Mouse (Mus musculus) kidney, adult 11 months (tissue): ENCODE measurements around the gene Gm28036.

Experiments
- DNase-seq: peaks from one replicate; pipeline ENCODE4 v3.0.0; 2022

The Gm28036 gene

GRCm38 (mm10) chr2:156080391-156080790 is 46.5 kb downstream of the Gm28036 start:
- DNase-seq: no peak

- DNase-seq: no peak
These were observed 47.2 kb downstream of the Gm28036 start for GRCm38 (mm10) chr2:156079674-156080073.

- DNase-seq: no peak
These were observed 47.7 kb downstream of the Gm28036 start for GRCm38 (mm10) chr2:156079183-156079560.

- DNase-seq: no peak
These were observed 48.3 kb downstream of the Gm28036 start for GRCm38 (mm10) chr2:156078421-156079182.

- DNase-seq: no peak
These were observed 49.4 kb downstream of the Gm28036 start for GRCm38 (mm10) chr2:156077461-156077860.

GRCm38 (mm10) chr2:156073725-156074124 is 53.2 kb downstream of the Gm28036 start:
- no peak for DNase-seq

- DNase-seq: no peak
These were observed 55.7 kb downstream of the Gm28036 start for GRCm38 (mm10) chr2:156071236-156071635.

- DNase-seq: peak; percentile 26
These were observed 59.0 kb downstream of the Gm28036 start for GRCm38 (mm10) chr2:156067916-156068315.

- peak; percentile 23 for DNase-seq
These were observed 60.8 kb downstream of the Gm28036 start for GRCm38 (mm10) chr2:156066126-156066525.

- DNase-seq: peak; percentile 70
These were observed 61.5 kb downstream of the Gm28036 start, which contains the start of gene Spag4 for GRCm38 (mm10) chr2:156065099-156066041. TSS of gene Spag4 (plus strand) at chr2:156065175.

- no peak for DNase-seq
These were observed 74.1 kb downstream of the Gm28036 start, which contains the start of gene Fer1l4 for GRCm38 (mm10) chr2:156052816-156053215. TSS of gene Fer1l4 (minus strand) at chr2:156052947.

GRCm38 (mm10) chr2:156047929-156048328 is 79.0 kb downstream of the Gm28036 start:
- no peak for DNase-seq

- no peak for DNase-seq
These were observed 84.0 kb downstream of the Gm28036 start for GRCm38 (mm10) chr2:156042903-156043302.

- no peak for DNase-seq
These were observed 87.5 kb downstream of the Gm28036 start for GRCm38 (mm10) chr2:156039390-156039789.

- no peak for DNase-seq
These were observed 101.4 kb downstream of the Gm28036 start for GRCm38 (mm10) chr2:156025482-156025881.
